Mouse (Mus musculus): ENCODE measurements at regions not wholly inside any gene's neighbourhood (a gene's known extent, or its start where the extent isn't known, plus 50 kb on each side); places are given as distances from the start of the nearest gene placed in this dataset.

GRCm38 (mm10) chr7:136501855-136502847 is 392.3 kb upstream of the Mgmt start:
- in situ Hi-C loops (cut with MboI, MseI) = loop anchor here (10.0 kb wide), 2 partner anchors 843 to 1083 kb away; no protein-coding TSS in a partner anchor

GRCm38 (mm10) chr7:136511389-136511788 is 383.0 kb upstream of the Mgmt start:
- in situ Hi-C loops (cut with MboI, MseI) = no loop called here

- in situ Hi-C loops (cut with MboI, MseI) = no loop called here
These were observed 379.0 kb upstream of the Mgmt start for GRCm38 (mm10) chr7:136515376-136515775.

GRCm38 (mm10) chr7:136525821-136526220 is 368.6 kb upstream of the Mgmt start:
- in situ Hi-C loops (cut with MboI, MseI) = no loop called here

- in situ Hi-C loops (cut with MboI, MseI) = no loop called here
These were observed 364.2 kb upstream of the Mgmt start for GRCm38 (mm10) chr7:136530006-136530785.

- in situ Hi-C loops (cut with MboI, MseI) = no loop called here
These were observed 363.1 kb upstream of the Mgmt start for GRCm38 (mm10) chr7:136531301-136531700.

GRCm38 (mm10) chr7:136541876-136542655 is 352.3 kb upstream of the Mgmt start:
- in situ Hi-C loops (cut with MboI, MseI) = no loop called here

GRCm38 (mm10) chr7:136542896-136543295 is 351.5 kb upstream of the Mgmt start:
- in situ Hi-C loops (cut with MboI, MseI) = no loop called here

- in situ Hi-C loops (cut with MboI, MseI) = no loop called here
These were observed 346.6 kb upstream of the Mgmt start for GRCm38 (mm10) chr7:136547837-136548236.

GRCm38 (mm10) chr7:136556436-136556835 is 338.0 kb upstream of the Mgmt start:
- in situ Hi-C loops (cut with MboI, MseI) = no loop called here

GRCm38 (mm10) chr7:136559536-136559935 is 334.9 kb upstream of the Mgmt start:
- in situ Hi-C loops (cut with MboI, MseI) = no loop called here

GRCm38 (mm10) chr7:136570911-136571310 is 323.5 kb upstream of the Mgmt start:
- in situ Hi-C loops (cut with MboI, MseI) = loop anchor here in 1 of 2 experiments (10.0 kb wide), 1 partner anchor 1136 kb away; no protein-coding TSS in a partner anchor

- in situ Hi-C loops (cut with MboI, MseI) = no loop called here
These were observed 312.5 kb upstream of the Mgmt start for GRCm38 (mm10) chr7:136581896-136582295.

GRCm38 (mm10) chr7:136584361-136584760 is 310.1 kb upstream of the Mgmt start:
- in situ Hi-C loops (cut with MboI, MseI) = no loop called here

GRCm38 (mm10) chr7:136588491-136588890 is 305.9 kb upstream of the Mgmt start:
- in situ Hi-C loops (cut with MboI, MseI) = no loop called here

- in situ Hi-C loops (cut with MboI, MseI) = no loop called here
These were observed 303.5 kb upstream of the Mgmt start for GRCm38 (mm10) chr7:136590947-136591346.

- in situ Hi-C loops (cut with MboI, MseI) = no loop called here
These were observed 286.9 kb upstream of the Mgmt start for GRCm38 (mm10) chr7:136607278-136608120.

GRCm38 (mm10) chr7:136613496-136613895 is 280.9 kb upstream of the Mgmt start:
- in situ Hi-C loops (cut with MboI, MseI) = loop anchor here in 1 of 2 experiments (10.0 kb wide), 1 partner anchor 881 kb away; no protein-coding TSS in a partner anchor

GRCm38 (mm10) chr7:136624496-136624895 is 269.9 kb upstream of the Mgmt start:
- in situ Hi-C loops (cut with MboI, MseI) = no loop called here

GRCm38 (mm10) chr7:136631089-136631488 is 263.3 kb upstream of the Mgmt start:
- in situ Hi-C loops (cut with MboI, MseI) = no loop called here
